Mouse (Mus musculus) adrenal gland, postnatal 14 days (tissue): ENCODE results near the gene Hip1r. TPM values are rescaled to one million over a fixed set of nuclear protein-coding genes. Genes with fewer than 3 reads are reported as not detected.
"Not testable (repeated sequence)": the region's sequence is repeated elsewhere in the genome, so short reads cannot be mapped to it uniquely, and the experiment has no call there.

Experiments used
- DNase-seq: peaks from one replicate; pipeline ENCODE4 v3.0.0; 2021; ENCODE audit warnings: mixed read lengths
- microRNA-seq, 2 experiments: library from miRNA; unstranded; fragments of <30 nt; microRNA quantifications; one replicate each; pipeline ENCODE4 v1.2.0; 2021
- total RNA-seq: library from RNA; stranded (reverse); gene quantifications from 2 replicates; pipeline ENCODE4 v1.2.3, GENCODE M21; 2021

Gene Hip1r
- total RNA-seq, 1 experiment from 2014 or later = 18.0 TPM

DNA sequence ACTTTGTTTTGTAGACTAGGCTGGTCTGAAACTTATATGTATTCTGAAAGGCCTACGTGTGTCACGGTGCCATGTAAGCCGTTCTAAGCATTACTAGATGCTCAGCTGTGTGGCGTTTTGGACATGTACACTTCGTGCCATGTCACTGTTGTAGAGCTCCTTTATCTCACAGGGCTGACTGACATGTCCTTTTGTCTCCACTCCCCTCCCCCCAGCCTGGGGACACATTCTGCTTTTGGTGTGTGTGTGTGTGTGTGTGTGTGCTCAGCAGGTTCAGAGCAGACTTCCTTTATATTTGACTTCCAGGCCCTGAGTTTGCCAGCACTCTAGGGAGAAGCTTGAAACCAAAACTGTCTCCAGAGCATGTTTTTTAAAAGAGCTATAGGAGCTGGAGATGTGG, 63.4 kb downstream of the Hip1r start:
- peak; percentile 39 for DNase-seq

DNA sequence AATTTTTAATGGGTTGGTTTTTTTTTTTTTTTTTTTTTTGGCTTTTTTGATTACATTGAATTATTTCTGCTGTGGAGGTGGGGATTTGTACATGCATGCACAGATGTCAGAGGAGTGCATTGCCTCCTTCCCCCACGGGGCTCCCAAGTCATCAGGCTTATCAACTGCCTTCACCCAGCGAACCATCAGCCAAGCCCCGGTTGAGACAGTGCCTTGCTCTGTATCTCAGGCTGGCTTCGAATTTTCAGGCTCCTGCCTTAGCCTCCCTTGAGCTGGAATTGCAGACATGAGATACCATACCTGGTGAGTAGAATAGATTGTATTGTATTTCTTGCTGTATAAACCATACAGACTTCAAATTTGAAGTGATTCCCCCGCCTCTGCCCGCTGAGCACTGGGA, 66.2 kb downstream of the Hip1r start:
- DNase-seq = no peak

- no peak for DNase-seq
Measured at GRCm38 (mm10) chr5:124041097-124041496, 67.7 kb downstream of the Hip1r start.

- DNase-seq = peak; percentile 77
Measured at GRCm38 (mm10) chr5:124043212-124043978, 70.0 kb downstream of the Hip1r start.

DNA sequence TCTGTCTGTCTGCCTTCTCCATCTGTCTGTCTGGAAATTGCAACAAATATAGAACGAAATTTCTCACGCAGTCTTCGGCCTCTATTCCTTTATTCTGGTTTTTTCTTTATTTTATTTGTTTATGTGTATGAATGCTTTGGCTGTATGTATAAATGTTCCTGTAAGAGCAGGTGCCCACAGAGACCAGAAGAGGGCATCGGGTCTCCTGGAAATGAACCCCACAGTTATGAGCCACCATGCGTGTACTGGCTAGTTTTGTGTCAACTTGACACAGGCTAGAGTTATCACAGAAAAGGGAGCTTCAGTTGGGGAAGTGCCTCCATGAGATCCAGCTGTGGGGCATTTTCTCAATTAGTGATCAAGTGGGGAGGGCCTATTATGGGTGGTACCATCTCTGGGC, 70.6 kb downstream of the Hip1r start:
- DNase-seq = no peak

GRCm38 (mm10) chr5:124045453-124046010, 72.1 kb downstream of the Hip1r start:
- no peak for DNase-seq

GRCm38 (mm10) chr5:124046741-124047401, 73.4 kb downstream of the Hip1r start:
- peak; percentile 61 for DNase-seq

DNA sequence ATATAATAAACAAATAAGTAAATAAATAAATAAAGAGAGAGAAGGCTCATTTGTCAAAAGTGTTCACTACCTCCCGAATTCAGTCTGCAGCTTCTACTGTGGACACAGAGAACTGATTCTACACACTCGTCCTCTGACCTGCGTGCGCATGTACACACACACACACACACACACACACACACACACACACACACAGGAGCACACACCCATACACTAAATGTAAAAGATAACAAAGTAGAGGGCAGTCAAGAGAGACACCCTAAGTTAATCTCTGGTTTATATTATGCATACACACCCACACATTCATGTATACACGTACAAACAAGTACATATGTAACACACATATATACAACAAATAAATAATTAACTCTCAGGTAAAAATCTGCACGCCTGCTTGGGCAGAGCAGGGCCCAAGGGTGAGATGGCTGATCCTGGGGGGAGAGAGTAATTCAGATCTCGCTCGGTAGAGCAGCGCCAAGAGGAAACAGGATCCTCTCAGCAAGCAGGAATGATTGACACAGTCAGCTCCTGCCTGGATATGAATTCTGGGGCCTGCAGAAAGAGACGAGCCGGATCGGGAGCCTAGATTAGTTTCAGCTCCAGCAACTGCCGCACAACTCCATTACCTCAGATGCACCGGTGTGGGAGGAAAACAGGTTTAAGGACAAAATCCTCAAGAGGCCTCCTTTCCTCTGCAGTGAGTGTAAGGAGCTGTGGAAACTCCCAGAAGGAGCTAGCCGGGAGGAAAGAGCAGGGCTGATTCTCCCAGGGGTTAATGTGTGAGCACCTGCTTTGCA, 76.0 kb downstream of the Hip1r start:
- DNase-seq = no peak

DNA sequence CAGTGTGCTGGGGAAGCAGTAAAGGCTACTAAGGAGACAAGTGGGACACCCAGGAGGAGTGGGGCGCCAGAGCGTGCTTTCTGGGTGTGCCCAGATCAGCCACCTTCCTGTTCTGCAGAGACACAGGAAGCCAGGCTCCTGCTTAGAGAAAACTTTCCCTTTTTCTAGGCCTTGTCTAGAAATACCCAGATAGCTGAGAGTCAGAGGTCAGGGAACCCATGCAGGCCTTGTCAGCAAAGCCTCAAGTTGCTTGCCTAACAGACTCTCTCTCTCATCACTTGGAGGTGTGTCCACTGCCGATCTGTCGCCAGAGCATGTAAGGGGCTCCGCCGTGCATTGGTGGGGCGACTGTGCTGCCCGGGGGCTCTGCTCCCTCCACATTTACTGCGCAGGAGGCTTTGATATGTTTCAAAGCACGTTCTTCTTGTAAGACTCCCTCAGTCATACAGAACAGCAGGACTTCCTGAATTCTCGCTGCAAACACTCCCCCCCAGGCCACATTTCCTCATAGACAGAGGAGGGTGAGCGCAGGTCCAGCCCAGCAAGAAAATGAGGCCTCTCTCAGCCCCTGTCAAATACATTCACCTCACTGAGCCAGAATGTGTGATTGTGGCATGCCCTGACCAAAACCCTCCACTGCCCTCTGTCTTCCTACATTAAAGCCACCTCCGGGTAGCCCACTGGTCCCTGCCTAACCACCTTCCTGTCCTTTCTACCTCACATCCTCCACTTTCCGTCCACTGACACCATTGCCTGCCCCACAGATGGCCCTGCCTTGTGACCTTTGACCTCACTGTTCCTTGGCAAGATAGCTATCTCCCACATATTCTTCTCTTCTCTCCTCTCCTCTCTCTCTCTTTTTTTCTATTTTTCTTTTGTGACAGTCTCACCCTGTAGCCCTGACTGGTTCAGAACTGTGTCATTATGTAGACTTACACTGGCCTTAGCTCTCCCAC, 76.9 kb downstream of the Hip1r start:
- peak; percentile 21 for DNase-seq

DNA sequence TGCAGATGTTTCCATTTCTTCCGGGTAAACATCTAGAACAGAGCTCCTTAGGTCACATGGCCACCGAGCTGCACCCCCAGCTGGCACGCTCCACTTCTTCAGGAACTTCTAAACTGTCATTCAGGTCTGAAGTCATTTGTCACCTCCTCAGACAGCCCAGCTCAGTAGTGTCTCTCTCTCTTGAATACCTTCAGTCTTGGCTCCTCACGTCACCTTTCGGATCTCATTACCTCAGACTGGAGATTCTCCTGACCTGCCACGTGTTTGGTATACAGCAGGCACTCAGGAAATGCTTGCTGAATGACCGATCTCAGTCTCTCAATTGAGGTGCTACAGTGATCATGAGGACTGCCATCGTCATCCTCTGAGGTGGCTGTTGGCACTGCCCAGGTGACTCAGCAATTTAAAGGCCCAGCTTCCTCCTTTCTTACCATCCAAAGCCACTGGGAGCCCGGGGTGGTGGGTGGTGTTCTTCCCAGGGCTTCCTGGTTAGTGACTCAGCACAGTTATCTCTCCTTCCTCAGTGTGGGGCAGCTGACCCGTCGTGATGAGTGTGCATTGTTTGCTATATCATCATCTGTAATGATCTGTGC, 78.6 kb downstream of the Hip1r start:
- DNase-seq = peak; percentile 33

GRCm38 (mm10) chr5:124052641-124053040, 79.2 kb downstream of the Hip1r start:
- DNase-seq = not testable (repeated sequence)

Small RNA genes lying within 50 kb of the gene (microRNA-seq; reads per million reads assigned to microRNA genes)
- 0 to 0.38 reads per million in 2 experiments for gene Mir7032

Other genes with a start within 250 kb of the Hip1r start
- 85.8 and 91.7 TPM in 2 replicates for gene Rsrc2, start 224.2 kb upstream of the Hip1r start, total RNA-seq
- gene Kntc1, start 223.9 kb upstream of the Hip1r start, total RNA-seq = 8.5 and 10.7 TPM in 2 replicates
- gene Hcar2, start 108.1 kb upstream of the Hip1r start, total RNA-seq = 0.45 and 0.78 TPM in 2 replicates
- 2.5 and 3.2 TPM in 2 replicates for gene Hcar1, start 93.6 kb upstream of the Hip1r start, total RNA-seq
- 78.3 and 86.9 TPM in 2 replicates for gene Denr, start 66.5 kb upstream of the Hip1r start, total RNA-seq
- 1.7 TPM in 1 of 2 replicates, not detected in the other for gene Gm43518, start 46.2 kb upstream of the Hip1r start, total RNA-seq
- gene Ccdc62, start 42.9 kb upstream of the Hip1r start, total RNA-seq = 4.7 and 5.0 TPM in 2 replicates
- gene Vps37b, start 58.6 kb downstream of the Hip1r start, total RNA-seq = 65.2 and 85.1 TPM in 2 replicates
- 10.5 and 10.6 TPM in 2 replicates for gene Abcb9, start 122.2 kb downstream of the Hip1r start, total RNA-seq
- gene Ogfod2, start 138.7 kb downstream of the Hip1r start, total RNA-seq = 35.8 and 37.1 TPM in 2 replicates
- 48.5 and 64.0 TPM in 2 replicates for gene Arl6ip4, start 142.5 kb downstream of the Hip1r start, total RNA-seq